Mouse (Mus musculus) lung, postnatal 0 days (tissue): ENCODE measurements around the gene Mcrip2.

Source experiments
- CTCF ChIP-seq: IDR thresholded peaks from 2 replicates; pipeline ENCODE4 v1.5.1; 2016; ENCODE audit warnings: antibody characterized with exemption, mild to moderate bottlenecking
- EP300 ChIP-seq: IDR thresholded peaks from 2 replicates; pipeline ENCODE4 v1.6.1; 2016; ENCODE audit warnings: antibody characterized with exemption, mild to moderate bottlenecking, control low read depth

DNA sequence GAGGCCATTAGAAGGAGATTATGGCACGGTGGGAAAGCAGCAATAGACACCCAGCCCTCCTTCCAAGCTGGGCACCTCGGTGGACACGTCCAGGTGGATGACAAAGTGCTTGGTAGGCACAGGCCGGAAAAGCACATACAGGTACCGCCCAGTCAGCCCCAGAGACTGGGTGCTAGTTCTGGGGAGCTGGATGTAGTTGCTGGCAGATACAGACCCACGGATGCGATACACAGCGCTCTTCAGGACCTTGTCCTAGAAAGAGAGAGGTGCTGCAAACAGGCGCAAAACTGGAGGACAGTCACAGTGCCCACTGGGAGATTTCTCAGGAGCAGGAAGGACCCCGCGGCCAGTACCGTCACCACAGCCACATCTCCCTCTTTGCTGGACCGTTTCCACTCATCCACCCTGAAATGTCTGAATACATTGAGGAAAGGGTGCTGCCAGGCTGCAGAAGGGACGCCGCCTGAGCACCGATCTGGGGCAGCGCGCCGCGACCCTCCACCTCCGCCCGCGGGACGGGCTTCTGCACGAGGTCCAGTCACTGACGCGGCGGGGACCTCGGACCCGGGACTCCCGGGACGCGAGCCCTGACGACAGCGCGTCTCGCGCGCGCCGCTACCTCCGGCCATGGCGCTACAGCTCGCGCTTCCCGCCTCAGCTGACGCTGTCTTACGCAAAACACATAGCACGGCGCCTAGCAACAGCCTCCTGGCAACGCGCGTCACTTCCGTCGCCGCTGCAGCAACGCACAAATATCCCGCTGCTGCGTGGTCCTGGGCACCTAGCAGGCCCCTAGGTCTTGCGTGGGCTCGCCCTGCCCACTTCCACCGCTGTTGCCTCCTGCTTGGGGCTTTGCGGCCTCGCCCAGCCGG is 7.5 kb downstream of the Mcrip2 start, which contains the start of gene Wdr90:
- TF ChIP-seq CTCF: peak; percentile 58
- no peak for TF ChIP-seq EP300
